Mouse (Mus musculus) limb, embryonic 14.5 days (tissue): Measurements from ENCODE around the gene Mcl1. TPM values are rescaled to one million over a fixed set of nuclear protein-coding genes. Genes with fewer than 3 reads are reported as not detected.
A peak's percentile ranks its signal among the peaks of the same experiment; 100 is the strongest.

Experiments used
- ATAC-seq: fragments of 200-750 bp; cut with Nextera tagmentation; 2 replicates; pipeline ENCODE4 v1.8.0; 2017; ENCODE audit warnings: low read depth, moderate number of reproducible peaks, moderate TSS enrichment; ENCODE audit not compliant: low FRiP score
- DNase-seq: peaks from one replicate; pipeline ENCODE4 v3.0.0-alpha.2; 2015; ENCODE audit warnings: low spot score
- H3K27ac ChIP-seq: fragments of 300-500 bp; sonication (generic); replicated peaks from 2 replicates; pipeline ENCODE4 v1.5.1; 2014; ENCODE audit warnings: low read depth, mild to moderate bottlenecking, low read length, moderate library complexity, mixed read lengths
- H3K27me3 ChIP-seq: fragments of 300-500 bp; sonication (generic); 2 replicates; pipeline ENCODE4 v1.6.1; 2014; ENCODE audit warnings: low read length, mixed read lengths; ENCODE audit not compliant: control insufficient read depth, insufficient read depth
- H3K36me3 ChIP-seq: fragments of 300-500 bp; sonication (generic); 2 replicates; pipeline ENCODE4 v1.6.1; 2014; ENCODE audit warnings: mild to moderate bottlenecking, low read length, moderate library complexity, mixed read lengths; ENCODE audit not compliant: control insufficient read depth, insufficient read depth
- H3K4me1 ChIP-seq: fragments of 300-500 bp; sonication (generic); 2 replicates; pipeline ENCODE4 v1.6.1; 2014; ENCODE audit warnings: antibody characterized with exemption, low read length, mixed read lengths; ENCODE audit not compliant: control insufficient read depth, insufficient read depth
- H3K4me2 ChIP-seq: fragments of 300-500 bp; sonication (generic); replicated peaks from 2 replicates; pipeline ENCODE4 v1.6.1; 2014; ENCODE audit warnings: low read depth, mild to moderate bottlenecking, low read length, moderate library complexity; ENCODE audit not compliant: severe bottlenecking
- H3K4me3 ChIP-seq: fragments of 300-500 bp; sonication (generic); replicated peaks from 2 replicates; pipeline ENCODE4 v1.5.1; 2014; ENCODE audit warnings: low read length
- H3K9ac ChIP-seq: fragments of 300-500 bp; sonication (generic); 2 replicates; pipeline ENCODE4 v1.6.1; 2014; ENCODE audit warnings: mild to moderate bottlenecking, low read depth, low read length, moderate library complexity; ENCODE audit not compliant: severe bottlenecking
- H3K9me3 ChIP-seq: fragments of 300-500 bp; sonication (generic); 2 replicates; pipeline ENCODE4 v1.6.1; 2016; ENCODE audit warnings: low read length; ENCODE audit not compliant: control insufficient read depth
- POLR2A ChIP-seq: fragments of 200-500 bp; IDR thresholded peaks from 2 replicates; pipeline ENCODE4 v1.8.0; 2012; ENCODE audit warnings: inconsistent platforms, mild to moderate bottlenecking, moderate library complexity, borderline replicate concordance; ENCODE audit not compliant: insufficient read depth, insufficient read length; ENCODE audit errors: extremely low read depth
- WGBS: fragments of 180-500 bp; shearing (Covaris S2); extraction: QIAGEN DNeasy Blood & Tissue Kit; methylation state at CpG from one replicate; pipeline ENCODE4 v1.1.7; 2014; 5-methylcytosine and 5-hydroxymethylcytosine counted together
- polyA plus RNA-seq, 2 experiments: library from polyadenylated mRNA; depleted of rRNA in 1 of 2; stranded (reverse) in 1 of 2; unstranded in 1 of 2; fragments of >200 nt; fragmentation: Nextera tagmentation in 1 of 2; extraction: Ambion mirVana in 1 of 2; gene quantifications; 2 replicates each; pipeline versions ENCODE4 v1.2.1 to v1.2.3; 2012 to 2014

The Mcl1 gene
- polyA plus RNA-seq, 2 experiments = 64.5 to 67.8 TPM

DNA sequence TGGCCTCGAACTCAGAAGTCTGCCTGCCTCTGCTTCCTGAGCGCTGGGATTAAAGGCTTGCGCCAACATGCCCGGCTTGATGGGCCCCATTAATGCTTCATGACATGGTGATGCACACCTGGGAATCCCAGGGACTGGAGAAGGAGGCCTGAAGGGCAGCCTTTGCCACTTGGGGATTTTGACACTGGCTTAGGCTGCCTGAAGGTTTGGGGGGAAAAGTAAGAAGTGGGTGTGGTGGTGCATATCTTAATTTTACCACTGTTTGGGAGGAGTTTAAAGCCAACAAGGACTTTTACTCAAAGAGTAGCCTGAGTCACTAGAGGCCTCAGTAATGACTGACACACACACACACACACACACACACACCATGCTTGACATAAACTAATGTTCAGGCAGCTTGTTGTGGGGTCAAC is 6.4 kb downstream of the Mcl1 start:
- Histone ChIP-seq H3K27ac (no peak overlapping the region), H3K9ac (no peak overlapping the region), H3K27me3 (no peaks in the 10 kb centered on the region), H3K4me2 (no peak overlapping the region), H3K9me3 (no peaks in the 10 kb centered on the region), H3K4me3 (no peak overlapping the region), H3K36me3 (peaks cover 59% of the 10 kb centered on the region), H3K4me1 (peaks cover 39% of the 10 kb centered on the region)
- no peak for DNase-seq
- no peak for ATAC-seq
- WGBS = 83% methylated on average over 4 of the region's 4 CpGs
- no peak for TF ChIP-seq POLR2A

- H3K36me3 ChIP-seq = peaks cover 48% of the 10 kb centered on the region
- TF ChIP-seq POLR2A = no peak
- H3K4me1 ChIP-seq = peaks cover 28% of the 10 kb centered on the region
- DNase-seq (no peak), ATAC-seq (no peak)
- no peaks in the 10 kb centered on the region for H3K9me3 ChIP-seq
- no peak overlapping the region for H3K27ac ChIP-seq
- H3K4me2 ChIP-seq = no peak overlapping the region
- H3K9ac ChIP-seq = no peak overlapping the region
- H3K27me3 ChIP-seq = no peaks in the 10 kb centered on the region
- WGBS = 49% methylated on average over 6 of the region's 6 CpGs
- no peak overlapping the region for H3K4me3 ChIP-seq
Measured at GRCm38 (mm10) chr3:95666124-95666844, 7.7 kb downstream of the Mcl1 start.

DNA sequence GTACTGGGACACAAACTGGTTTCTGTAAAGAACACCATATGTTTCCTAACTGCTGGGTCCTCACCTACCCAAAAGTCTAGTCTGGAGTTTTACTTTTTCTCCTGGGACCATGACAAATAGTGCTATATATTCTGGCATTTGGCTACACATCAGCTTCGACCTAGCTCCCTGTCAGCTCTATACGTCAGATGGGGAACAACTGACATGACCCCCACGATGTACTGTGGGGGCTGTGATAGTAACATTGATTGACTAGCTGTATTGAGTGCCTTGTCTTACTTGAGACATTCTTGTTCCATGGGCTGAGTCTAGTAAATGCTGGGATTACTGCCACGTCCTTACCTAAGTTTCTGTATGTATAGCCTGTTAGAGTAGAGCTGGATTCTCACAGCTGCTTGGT is 8.9 kb downstream of the Mcl1 start:
- no peaks in the 10 kb centered on the region for H3K27me3 ChIP-seq
- H3K4me3 ChIP-seq = no peak overlapping the region
- no peaks in the 10 kb centered on the region for H3K9me3 ChIP-seq
- TF ChIP-seq POLR2A = no peak
- ATAC-seq (peak; percentile 31), DNase-seq (no peak)
- WGBS = 60% methylated on average over 4 of the region's 4 CpGs
- peaks cover 37% of the 10 kb centered on the region for H3K36me3 ChIP-seq
- peak overlapping the region; percentile 34 for H3K27ac ChIP-seq
- peak overlapping the region; percentile 22; the same call in 1 of the 2 replicates for H3K4me2 ChIP-seq
- H3K4me1 ChIP-seq = peaks cover 24% of the 10 kb centered on the region
- no peak overlapping the region for H3K9ac ChIP-seq

DNA sequence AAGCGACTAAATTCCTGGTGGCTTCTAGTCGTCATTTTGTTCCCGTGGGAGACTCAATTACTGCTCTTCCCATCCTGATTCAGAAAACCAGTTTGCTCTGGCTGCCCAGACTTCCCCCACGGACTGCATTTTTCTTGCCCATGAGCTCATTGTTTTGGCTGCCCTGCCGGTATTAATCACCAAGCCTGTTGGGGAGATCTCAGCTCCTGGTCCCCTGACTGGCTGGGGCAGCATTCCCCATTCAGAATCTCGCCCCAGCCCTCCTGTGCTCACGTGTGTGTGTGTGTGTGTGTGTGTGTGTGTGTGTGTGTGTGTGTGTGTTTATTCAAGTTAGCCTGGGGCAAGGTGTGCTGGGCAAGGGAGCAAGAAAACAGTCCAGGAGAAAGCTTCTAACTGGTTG is 9.4 kb downstream of the Mcl1 start:
- Histone ChIP-seq H3K9ac (no peak overlapping the region), H3K27ac (peak overlapping the region; percentile 34), H3K4me2 (peak overlapping the region; percentile 22), H3K9me3 (no peaks in the 10 kb centered on the region), H3K4me3 (no peak overlapping the region), H3K27me3 (no peaks in the 10 kb centered on the region), H3K36me3 (peaks cover 32% of the 10 kb centered on the region), H3K4me1 (peaks cover 27% of the 10 kb centered on the region)
- peak; percentile 18; the same call in 1 of the 2 replicates for ATAC-seq
- no peak for TF ChIP-seq POLR2A
- DNase-seq = peak; percentile 58
- 33% methylated on average over 7 of the region's 7 CpGs for WGBS

DNA sequence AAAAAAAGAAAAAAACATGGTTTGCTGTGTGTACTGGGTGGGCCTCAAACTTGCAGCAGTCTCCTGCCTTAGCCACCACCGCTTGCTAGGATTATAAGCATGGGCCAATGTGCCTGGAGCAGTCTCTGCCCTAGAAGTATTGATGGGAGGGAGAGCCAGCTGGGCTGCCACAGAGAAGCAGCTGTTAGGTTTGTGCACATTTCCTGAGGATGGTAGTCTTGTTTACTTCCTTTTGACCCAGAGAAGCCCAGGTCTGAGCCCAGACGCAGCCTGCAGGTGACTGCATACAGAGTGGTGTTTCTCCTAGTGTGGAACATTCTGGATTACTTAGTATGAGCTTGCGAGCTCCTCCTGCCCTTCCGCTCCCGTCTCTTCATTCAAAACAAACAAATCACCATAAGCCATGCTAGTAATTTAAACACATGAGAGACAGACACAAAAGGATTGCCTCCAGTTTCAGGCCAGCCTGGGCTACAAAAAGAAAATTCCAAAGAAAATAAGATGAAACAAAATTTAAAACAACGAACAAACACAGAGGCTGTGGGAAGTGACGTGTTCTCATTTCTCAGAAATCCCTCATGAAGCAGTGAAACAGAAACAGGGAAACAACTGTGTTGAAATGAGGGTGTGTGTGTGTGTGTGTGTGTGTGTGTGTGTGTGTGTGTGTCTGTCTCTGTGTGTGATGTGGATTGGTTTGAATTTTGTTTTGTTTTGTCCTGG is 10.2 kb downstream of the Mcl1 start:
- Histone ChIP-seq H3K9ac (no peak overlapping the region), H3K27me3 (no peaks in the 10 kb centered on the region), H3K27ac (peak overlapping the region; percentile 34), H3K4me2 (no peak overlapping the region), H3K4me3 (no peak overlapping the region), H3K36me3 (peaks cover 25% of the 10 kb centered on the region), H3K4me1 (peaks cover 29% of the 10 kb centered on the region), H3K9me3 (no peaks in the 10 kb centered on the region)
- DNase-seq (no peak), ATAC-seq (no peak)
- no peak for TF ChIP-seq POLR2A
- 83% methylated on average over 7 of the region's 7 CpGs for WGBS
